Mouse (Mus musculus) gastrocnemius, postnatal 14 days (tissue): ENCODE results near the gene Madcam1. TPM values are rescaled to one million over a fixed set of nuclear protein-coding genes. Genes with fewer than 3 reads are reported as not detected.
A peak's percentile ranks its signal among the peaks of the same experiment; 100 is the strongest.
"Not testable (repeated sequence)": the region's sequence is repeated elsewhere in the genome, so short reads cannot be mapped to it uniquely, and the experiment has no call there.

Experiments used
- DNase-seq: peaks from one replicate; pipeline ENCODE4 v3.0.0; 2021; ENCODE audit warnings: mixed read lengths
- intact Hi-C: fragments of 180-260 bp; cut with DNase I; formaldehyde crosslinking; loops from one replicate; pipeline ENCODE4 v1.15.1; 2025; ENCODE audit warnings: low total_unique reads
- total RNA-seq, 2 experiments: library from RNA; stranded (reverse); gene quantifications; 2 replicates each; pipeline ENCODE4 v1.2.3; 2021

The Madcam1 gene
- total RNA-seq, 2 experiments from 2014 or later = not detected

GRCm38 (mm10) chr10:79684770-79685600, 20.6 kb downstream of the Madcam1 start:
- intact Hi-C loops = no loop called here
- DNase-seq = no peak

DNA sequence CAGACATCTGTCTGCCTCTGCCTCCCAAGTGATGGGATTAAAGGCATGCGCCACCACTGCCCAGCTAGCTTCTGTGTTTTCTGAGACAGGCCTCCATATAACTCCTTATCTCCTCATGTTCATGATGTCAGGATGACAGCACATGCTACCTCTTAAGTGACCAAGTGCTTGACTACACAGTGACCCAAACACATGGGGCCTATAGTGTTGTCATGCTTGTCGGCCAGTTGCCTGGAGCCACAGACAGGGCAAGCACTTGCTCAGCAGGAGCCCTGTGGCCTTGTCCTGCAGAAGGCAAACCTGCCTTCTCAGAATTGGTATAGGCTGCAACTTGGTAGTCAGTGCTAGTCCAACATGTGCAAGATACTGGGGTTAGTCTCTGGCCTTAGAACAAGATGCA, 21.9 kb downstream of the Madcam1 start:
- intact Hi-C loops = no loop called here
- DNase-seq = no peak

- intact Hi-C loops = no loop called here
- no peak for DNase-seq
These were observed 22.3 kb downstream of the Madcam1 start for GRCm38 (mm10) chr10:79686691-79687090.

GRCm38 (mm10) chr10:79687513-79687912, 23.2 kb downstream of the Madcam1 start:
- DNase-seq = no peak
- intact Hi-C loops = no loop called here

GRCm38 (mm10) chr10:79688720-79689119, 24.4 kb downstream of the Madcam1 start, which contains the start of gene Gzmm:
TSS of gene Gzmm (plus strand) at chr10:79689020.
- DNase-seq = no peak
- intact Hi-C loops = no loop called here

DNA sequence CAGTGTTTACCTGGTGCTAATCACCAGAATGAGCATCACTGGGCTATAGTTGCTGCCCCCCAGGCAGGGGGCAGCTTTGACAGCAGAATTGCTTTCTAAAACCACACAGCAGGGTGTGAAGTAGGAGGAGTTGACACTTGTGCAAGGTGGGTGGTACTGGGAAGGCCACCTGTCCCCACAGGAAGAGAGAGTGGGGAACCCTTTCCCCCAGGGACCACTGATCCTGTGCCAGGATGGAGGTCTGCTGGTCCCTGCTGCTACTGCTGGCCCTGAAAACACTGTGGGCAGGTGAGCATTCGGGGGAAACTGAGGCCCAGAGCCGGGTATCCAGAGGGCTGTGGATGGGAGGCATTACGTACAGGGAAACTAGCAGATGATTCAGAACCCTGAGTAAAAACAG, 24.8 kb downstream of the Madcam1 start:
- DNase-seq = no peak
- intact Hi-C loops = no loop called here

GRCm38 (mm10) chr10:79691986-79692548, 27.7 kb downstream of the Madcam1 start:
- DNase-seq = no peak
- intact Hi-C loops = loop anchor here (5.0 kb wide), 1 partner anchor 95 kb away; no protein-coding TSS in a partner anchor

GRCm38 (mm10) chr10:79693580-79694378, 29.4 kb downstream of the Madcam1 start:
- intact Hi-C loops = loop anchor here (5.0 kb wide), 1 partner anchor 94 kb away; no protein-coding TSS in a partner anchor
- DNase-seq = no peak

DNA sequence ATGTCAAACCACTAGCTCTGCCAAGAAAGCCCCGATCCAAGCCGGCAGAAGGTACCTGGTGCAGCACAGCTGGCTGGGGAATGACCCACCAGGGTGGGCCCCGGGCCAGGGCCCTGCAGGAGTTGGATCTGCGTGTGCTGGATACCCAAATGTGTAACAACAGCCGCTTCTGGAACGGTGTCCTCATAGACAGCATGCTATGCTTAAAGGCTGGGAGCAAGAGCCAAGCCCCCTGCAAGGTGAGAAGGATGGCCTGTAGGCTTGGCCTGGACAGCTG, 30.0 kb downstream of the Madcam1 start:
- DNase-seq = no peak
- intact Hi-C loops = loop anchor here (5.0 kb wide), 1 partner anchor 93 kb away; no protein-coding TSS in a partner anchor

DNA sequence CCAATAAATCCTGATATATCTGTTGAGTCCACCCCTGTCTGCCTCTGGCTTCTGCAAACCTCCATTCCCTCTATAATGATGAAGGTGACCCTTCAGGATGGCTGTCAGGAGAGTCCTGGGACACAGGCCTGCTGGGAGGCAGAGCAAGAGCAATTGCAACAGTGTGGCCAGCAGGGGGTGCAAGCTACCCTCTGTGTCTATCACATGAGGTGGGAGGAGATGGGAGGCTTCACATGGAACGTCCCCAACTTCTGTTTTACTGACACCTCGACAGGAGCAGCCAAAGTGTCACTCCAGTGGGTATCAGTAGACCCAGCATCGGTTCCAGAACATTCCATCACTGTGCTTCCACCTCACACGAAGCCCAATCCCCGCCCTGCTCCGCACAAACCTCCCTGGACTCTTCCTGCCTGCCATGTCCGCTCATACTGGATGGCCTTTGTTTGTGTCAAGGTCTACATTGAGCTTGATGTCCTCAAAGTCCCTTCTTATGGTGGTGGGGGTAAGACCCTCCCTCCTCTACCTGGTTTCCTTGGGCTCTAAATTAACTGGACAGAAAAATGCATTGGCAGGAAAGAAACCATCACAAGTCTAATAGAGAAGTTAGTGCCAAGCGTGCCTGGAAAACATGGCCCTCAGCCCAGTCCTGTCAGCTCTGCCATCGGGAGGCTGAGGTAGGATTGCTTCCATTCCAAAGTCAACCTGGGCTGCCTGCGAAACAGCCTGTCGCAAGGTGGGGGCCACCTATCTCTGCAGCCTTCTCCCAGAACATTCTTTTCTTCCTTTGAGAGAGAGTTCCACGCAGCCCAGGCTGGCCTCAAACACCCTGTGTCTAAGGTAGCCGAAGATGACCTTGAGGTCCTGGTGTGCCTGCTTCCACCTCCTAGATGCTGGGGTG, 31.1 kb downstream of the Madcam1 start:
- intact Hi-C loops = no loop called here

GRCm38 (mm10) chr10:79696129-79696651, 31.8 kb downstream of the Madcam1 start:
- DNase-seq = no peak
- intact Hi-C loops = no loop called here

More for the DNA sequence above, 31.1 kb downstream of the Madcam1 start:
- DNase-seq = peak; percentile 86

- intact Hi-C loops = no loop called here
- DNase-seq = no peak
These were observed 33.6 kb downstream of the Madcam1 start for GRCm38 (mm10) chr10:79697916-79698315.

DNA sequence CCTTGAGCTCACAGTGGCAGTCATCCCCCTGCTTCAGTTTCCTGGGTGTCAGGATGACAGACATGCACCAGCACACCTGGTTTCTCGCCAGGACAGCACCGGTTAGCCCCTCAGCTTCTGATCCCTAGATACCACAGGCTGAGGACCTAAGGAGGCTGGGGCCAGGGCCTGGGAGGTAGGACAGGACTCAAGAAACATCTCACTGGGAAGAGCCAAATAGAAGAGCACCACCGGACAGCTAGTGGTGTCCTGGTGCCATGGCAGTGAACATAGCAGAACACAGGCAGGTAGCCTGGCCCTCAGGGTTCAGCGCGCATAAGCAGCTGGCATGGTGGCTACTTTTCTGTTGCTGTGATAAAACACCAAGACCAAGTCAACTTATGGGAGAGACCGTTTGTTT, 34.1 kb downstream of the Madcam1 start:
- DNase-seq = no peak
- intact Hi-C loops = no loop called here

DNA sequence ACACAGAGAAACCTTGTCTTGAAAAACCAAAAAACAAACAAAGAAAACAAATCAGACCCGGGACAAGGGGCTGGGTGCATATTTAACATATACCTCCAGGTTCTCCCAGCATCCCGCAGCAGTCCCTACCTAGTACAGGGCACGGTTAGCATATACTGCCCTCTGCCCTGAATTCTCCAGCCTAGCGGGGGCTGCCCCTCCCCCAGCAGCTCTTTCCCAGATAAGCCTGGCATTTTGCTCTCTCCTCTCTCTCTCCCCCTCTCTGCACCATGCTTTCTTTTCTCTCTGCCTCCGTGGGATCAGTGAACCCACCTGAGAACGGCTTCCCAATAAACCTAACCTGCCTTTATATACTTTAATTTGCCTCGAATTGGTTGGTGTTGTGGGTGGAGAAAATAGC, 36.3 kb downstream of the Madcam1 start:
- intact Hi-C loops = no loop called here
- peak; percentile 2 for DNase-seq

DNA sequence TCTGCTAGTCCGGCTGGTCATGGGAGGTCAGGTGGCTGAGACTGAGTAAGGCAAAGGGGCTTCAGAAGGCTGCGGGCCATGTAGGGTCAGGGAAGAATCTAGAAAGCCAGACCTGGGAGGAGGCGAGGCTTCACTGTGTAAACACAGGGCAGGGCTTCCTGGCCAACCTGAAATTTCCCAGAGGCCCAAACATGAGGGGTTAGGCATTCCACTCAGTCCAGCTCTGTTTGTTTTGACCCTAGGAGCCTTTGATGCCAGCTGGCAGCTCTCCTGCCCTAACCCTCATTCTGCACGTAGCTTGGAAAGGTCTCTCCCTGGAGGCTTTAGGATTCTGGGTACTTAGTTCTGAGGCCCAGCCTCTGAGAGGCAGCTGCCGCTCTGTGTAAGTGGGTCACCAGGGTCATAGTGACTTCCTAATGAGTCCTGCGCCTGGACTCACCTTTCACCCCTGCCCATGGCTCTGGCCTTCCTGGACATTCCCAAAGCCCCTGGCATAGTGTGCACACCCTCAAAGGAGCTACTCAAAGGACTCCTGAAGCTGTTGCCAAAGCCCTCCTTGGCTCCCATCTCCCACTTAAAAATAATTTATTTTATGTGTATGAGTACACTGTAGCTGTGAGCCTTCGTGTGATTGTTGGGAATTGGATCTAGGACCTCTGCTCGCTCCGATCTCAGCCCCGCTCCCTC, 37.2 kb downstream of the Madcam1 start:
- peak; percentile 7 for DNase-seq
- intact Hi-C loops = no loop called here

DNA sequence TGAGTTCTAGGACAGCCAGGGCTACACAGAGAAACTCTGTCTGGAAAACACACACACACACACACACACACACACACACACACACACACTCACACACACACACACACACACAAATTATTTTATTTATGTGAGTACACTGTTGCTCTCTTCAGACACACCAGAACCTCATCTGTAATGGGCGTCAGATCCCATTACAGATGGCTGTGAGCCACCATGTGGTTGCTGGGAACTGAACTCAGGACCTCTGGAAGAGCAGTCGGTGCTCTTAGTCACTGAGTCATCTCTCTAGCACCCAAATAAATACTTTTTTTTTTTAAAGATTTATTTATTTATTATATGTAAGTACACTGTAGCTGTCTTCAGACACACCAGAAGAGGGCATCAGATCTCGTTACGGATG, 38.6 kb downstream of the Madcam1 start:
- intact Hi-C loops, DNase-seq: not testable (repeated sequence)

DNA sequence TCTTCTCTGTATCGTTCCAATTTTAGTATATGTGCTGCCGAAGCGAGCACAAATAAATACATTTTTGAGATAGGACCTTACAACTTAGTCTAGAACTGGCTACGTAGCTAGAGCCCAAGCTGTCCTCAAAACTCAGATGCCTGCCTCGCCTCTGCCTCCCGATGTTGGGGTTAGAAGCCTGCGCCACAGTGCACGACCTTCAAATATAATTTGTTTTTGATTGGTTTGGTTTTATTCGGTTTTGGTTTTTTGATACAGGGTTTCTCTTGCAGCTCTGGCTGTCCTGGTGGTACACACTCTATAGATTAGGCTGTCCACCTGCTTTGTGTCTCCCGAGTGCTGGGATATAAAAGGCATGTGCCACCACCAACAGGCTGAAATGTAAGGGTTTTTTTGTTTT, 39.2 kb downstream of the Madcam1 start:
- intact Hi-C loops = no loop called here
- DNase-seq = peak; percentile 2

DNA sequence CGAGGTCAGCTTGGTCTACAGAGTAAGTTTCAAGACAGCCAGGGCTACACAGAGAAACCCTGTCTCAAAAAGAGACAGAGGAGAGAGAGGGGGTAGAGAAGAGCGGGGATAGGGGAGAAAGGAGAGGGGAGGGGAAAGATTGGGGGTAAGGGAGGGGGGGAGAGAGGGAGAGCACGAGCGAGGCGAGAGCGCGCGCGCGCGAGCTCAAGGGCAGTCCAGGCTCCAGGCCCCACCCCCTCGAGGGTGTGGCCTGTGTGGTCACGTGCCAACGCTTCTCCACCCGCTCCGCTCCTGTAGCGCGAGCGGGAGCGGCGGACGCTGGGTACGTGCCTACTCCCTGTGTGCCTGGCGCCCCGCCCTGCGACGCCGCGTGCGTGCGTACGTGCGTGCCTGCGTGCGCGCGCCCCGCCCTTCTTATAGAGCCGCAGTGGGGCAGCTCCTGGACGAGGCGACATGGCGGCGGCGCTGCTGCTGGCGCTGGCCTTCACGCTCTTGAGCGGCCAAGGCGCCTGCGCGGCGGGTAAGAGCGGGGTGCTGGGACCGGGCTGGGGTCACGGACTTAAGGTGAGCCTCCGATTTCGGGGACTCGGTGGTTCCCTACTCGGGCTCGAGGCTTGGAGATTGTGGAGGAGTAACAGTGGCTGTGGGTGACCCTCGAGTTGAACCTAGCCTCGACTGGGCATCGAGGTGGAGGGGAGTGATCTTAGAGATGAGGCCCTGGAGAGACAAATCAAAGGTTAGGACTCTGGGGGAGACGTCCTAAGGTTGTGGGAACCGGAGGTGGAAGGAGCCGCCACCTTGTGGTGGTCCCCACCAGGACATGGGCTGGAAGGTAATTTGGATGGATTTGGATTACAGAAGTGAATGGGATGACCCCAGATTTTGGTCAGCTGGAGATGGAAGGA, 40.0 kb downstream of the Madcam1 start, which contains the start of gene Bsg:
TSS of gene Bsg (plus strand) at position 427 of the 905 bp plus-strand sequence.
- peak; percentile 99 for DNase-seq
- intact Hi-C loops = no loop called here
